Mouse (Mus musculus): ENCODE measurements around the gene Gpatch2. TPM values are rescaled to one million over a fixed set of nuclear protein-coding genes. Genes with fewer than 3 reads are reported as not detected.

The Gpatch2 gene
- polyA plus RNA-seq, 1 experiment from 2014 or later = 12.2 TPM

DNA sequence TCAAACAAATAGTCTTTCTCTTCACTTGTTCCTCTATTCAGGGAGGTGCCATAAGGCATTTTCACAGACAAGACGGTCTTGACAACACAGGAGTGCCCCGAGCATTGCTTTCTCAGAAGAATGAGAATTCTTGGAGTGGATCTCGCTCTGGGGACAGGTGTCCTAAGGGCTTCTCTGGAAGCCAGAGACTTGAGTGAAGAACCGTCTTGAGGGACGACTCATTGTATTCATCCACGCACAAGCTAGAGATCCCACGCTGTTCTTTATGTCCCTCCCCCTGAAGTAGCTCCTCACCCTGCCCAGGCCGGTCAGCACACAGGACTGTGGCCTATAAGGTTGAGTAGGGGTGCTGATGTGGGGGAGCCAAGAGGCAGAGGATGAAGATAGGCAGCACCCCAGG, 141.6 kb downstream of the Gpatch2 start:
- H3K9ac ChIP-seq (ENCODE audit: low read length) = no peak overlapping the region
- no peaks in the 10 kb centered on the region for H3K9me3 ChIP-seq (replicated peaks; ENCODE audit: control insufficient read depth, low read length)
- DNase-seq (ENCODE audit: low spot score) (no peak), ATAC-seq (no peak)
- H3K4me3 ChIP-seq (ENCODE audit: low read depth, low read length) = no peak overlapping the region
- peaks cover 6% of the 10 kb centered on the region for H3K4me1 ChIP-seq (ENCODE audit: control insufficient read depth, insufficient read depth, low read length)
- H3K27ac ChIP-seq (ENCODE audit: low read depth, low read length) = no peak overlapping the region
- WGBS = 87% methylated on average over 8 of the region's 8 CpGs
- H3K27me3 ChIP-seq (replicated peaks; ENCODE audit: control insufficient read depth, insufficient read depth, low read length) = no peaks in the 10 kb centered on the region
- no peaks in the 10 kb centered on the region for H3K36me3 ChIP-seq (ENCODE audit: control insufficient read depth, insufficient read depth, low read length)
- no peak overlapping the region for H3K4me2 ChIP-seq (ENCODE audit: low read length)

DNA sequence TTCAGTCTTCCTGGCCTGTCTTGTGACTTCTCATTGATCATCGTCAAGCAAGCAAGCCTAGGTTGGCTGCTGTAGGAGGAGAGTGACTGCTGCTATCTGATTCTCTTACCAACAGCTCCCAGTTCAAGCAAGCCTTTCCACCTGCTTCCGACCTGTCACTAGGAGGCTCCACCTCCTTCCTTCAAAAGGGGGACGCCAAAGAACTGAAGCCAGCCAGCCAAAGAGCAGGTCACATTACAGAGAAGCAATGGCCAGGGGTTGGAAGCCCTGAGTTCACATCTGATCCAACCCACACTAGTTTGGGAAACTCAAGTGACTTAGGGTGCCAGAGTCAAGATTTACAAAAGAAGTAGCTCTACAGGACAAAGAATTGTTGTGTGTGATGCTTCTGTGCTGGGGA, 144.9 kb downstream of the Gpatch2 start:
- H3K4me2 ChIP-seq (ENCODE audit: low read length) = no peak overlapping the region
- no peaks in the 10 kb centered on the region for H3K27me3 ChIP-seq (replicated peaks; ENCODE audit: control insufficient read depth, insufficient read depth, low read length)
- H3K36me3 ChIP-seq (ENCODE audit: control insufficient read depth, insufficient read depth, low read length) = no peaks in the 10 kb centered on the region
- ATAC-seq (no peak), DNase-seq (ENCODE audit: low spot score) (no peak)
- H3K4me3 ChIP-seq (ENCODE audit: low read depth, low read length) = no peak overlapping the region
- WGBS = 40% methylated on average over 3 of the region's 3 CpGs
- H3K9me3 ChIP-seq (replicated peaks; ENCODE audit: control insufficient read depth, low read length) = no peaks in the 10 kb centered on the region
- H3K4me1 ChIP-seq (ENCODE audit: control insufficient read depth, insufficient read depth, low read length) = peaks cover 6% of the 10 kb centered on the region
- no peak overlapping the region for H3K27ac ChIP-seq (ENCODE audit: low read depth, low read length)
- no peak overlapping the region for H3K9ac ChIP-seq (ENCODE audit: low read length)

DNA sequence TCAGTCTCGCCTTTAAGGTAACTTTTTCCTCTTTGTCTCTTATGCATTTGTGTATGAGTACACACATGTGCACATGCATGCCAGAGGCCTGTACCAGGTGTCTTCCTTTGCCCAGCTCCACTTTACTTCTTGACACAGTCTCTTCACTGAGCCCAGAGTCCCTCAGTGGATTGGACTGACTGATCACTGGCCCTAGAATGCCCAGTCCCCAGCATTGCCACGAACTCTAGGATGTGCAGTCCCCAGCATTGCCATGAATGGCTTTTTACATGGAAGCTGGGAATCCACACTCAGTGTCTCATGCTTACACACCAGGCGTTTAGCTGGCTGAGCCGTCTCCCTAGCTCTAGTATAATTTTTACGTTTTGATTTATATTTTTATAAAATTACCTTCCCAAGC, 147.2 kb downstream of the Gpatch2 start:
- no peaks in the 10 kb centered on the region for H3K27me3 ChIP-seq (replicated peaks; ENCODE audit: control insufficient read depth, insufficient read depth, low read length)
- H3K4me1 ChIP-seq (ENCODE audit: control insufficient read depth, insufficient read depth, low read length) = no peaks in the 10 kb centered on the region; the same call in 1 of the 2 replicates
- WGBS = 95% methylated on average over 5 of the region's 5 CpGs
- H3K27ac ChIP-seq (ENCODE audit: low read depth, low read length) = no peak overlapping the region
- H3K36me3 ChIP-seq (ENCODE audit: control insufficient read depth, insufficient read depth, low read length) = no peaks in the 10 kb centered on the region
- no peak overlapping the region for H3K9ac ChIP-seq (ENCODE audit: low read length)
- ATAC-seq = no peak
- no peak overlapping the region for H3K4me2 ChIP-seq (ENCODE audit: low read length)
- H3K4me3 ChIP-seq (ENCODE audit: low read depth, low read length) = no peak overlapping the region
- DNase-seq (ENCODE audit: low spot score) = no peak
- no peaks in the 10 kb centered on the region for H3K9me3 ChIP-seq (replicated peaks; ENCODE audit: control insufficient read depth, low read length)

DNA sequence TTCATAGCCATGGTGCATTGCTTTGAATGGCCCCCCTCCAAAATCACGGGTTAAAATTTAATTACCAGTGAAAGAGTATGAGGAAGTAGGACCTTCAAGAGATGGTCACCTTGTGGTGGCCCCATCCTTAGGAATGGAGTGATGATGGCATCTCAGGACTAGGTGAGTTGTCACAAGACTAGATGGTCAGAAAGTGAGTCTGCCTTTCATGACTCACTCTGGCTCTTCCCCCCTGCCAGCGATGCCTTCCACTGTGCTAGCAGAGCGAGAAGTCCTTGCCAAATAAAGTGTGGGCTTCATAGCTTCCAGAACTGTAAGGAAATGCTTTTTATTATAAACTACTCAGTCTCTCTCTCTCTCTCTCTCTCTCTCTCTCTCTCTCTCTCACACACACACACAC, 150.1 kb downstream of the Gpatch2 start:
- no peaks in the 10 kb centered on the region for H3K36me3 ChIP-seq (ENCODE audit: control insufficient read depth, insufficient read depth, low read length)
- no peak overlapping the region for H3K4me3 ChIP-seq (ENCODE audit: low read depth, low read length)
- no peak overlapping the region for H3K9ac ChIP-seq (ENCODE audit: low read length)
- no peaks in the 10 kb centered on the region for H3K9me3 ChIP-seq (replicated peaks; ENCODE audit: control insufficient read depth, low read length)
- no peaks in the 10 kb centered on the region for H3K27me3 ChIP-seq (replicated peaks; ENCODE audit: control insufficient read depth, insufficient read depth, low read length)
- DNase-seq (ENCODE audit: low spot score) (no peak), ATAC-seq (no peak)
- H3K27ac ChIP-seq (ENCODE audit: low read depth, low read length) = no peak overlapping the region
- no peaks in the 10 kb centered on the region; the same call in 1 of the 2 replicates for H3K4me1 ChIP-seq (ENCODE audit: control insufficient read depth, insufficient read depth, low read length)
- no peak overlapping the region for H3K4me2 ChIP-seq (ENCODE audit: low read length)
- 90% methylated on average over 3 of the region's 3 CpGs for WGBS

DNA sequence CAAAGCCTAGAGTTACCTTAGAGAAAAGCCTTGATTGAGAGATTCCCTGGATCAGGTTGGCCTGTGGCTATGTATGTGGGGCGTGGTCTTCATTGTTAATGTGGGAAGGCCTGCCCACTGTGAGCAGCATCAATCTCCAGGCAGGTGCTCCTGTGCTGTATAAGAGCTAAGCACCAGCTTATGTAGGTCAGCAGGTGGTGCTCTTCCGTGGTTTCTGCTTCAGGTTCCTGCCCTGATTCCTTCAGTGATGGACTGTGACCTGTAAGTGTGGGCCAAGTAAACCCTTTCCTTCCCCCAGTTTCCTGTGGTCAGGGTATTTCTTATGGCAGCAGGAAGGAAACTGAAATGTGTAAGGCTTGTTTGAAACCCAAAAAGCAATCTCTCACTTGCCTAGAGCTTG, 151.5 kb downstream of the Gpatch2 start:
- Histone ChIP-seq H3K9me3 (replicated peaks; ENCODE audit: control insufficient read depth, low read length) (no peaks in the 10 kb centered on the region), H3K4me3 (ENCODE audit: low read depth, low read length) (no peak overlapping the region), H3K27me3 (replicated peaks; ENCODE audit: control insufficient read depth, insufficient read depth, low read length) (no peaks in the 10 kb centered on the region), H3K9ac (ENCODE audit: low read length) (no peak overlapping the region), H3K36me3 (ENCODE audit: control insufficient read depth, insufficient read depth, low read length) (no peaks in the 10 kb centered on the region), H3K4me1 (ENCODE audit: control insufficient read depth, insufficient read depth, low read length) (no peaks in the 10 kb centered on the region), H3K27ac (ENCODE audit: low read depth, low read length) (no peak overlapping the region), H3K4me2 (ENCODE audit: low read length) (no peak overlapping the region)
- no peak for ATAC-seq
- 43% methylated on average over 2 of the region's 2 CpGs for WGBS
- DNase-seq (ENCODE audit: low spot score) = no peak

DNA sequence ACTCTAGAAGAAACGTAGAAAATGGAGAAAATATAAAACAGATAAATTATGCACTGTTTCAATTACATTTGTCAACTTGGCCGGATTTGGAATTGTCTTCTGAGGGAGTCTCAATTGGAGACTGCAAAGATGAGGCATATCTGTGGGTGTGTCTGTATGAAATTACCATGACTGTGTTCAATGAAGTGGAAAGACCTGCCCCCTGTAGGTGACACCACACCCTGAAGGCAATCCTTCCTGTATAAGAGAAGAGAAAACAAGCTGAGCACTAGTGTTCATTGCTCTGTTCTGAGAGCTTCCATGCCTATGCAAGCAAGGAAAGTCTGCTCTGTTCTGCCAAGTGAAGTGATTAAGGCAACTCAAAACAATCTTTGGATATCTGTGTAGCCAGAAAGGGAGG, 153.7 kb downstream of the Gpatch2 start:
- ATAC-seq = no peak
- Histone ChIP-seq H3K4me1 (ENCODE audit: control insufficient read depth, insufficient read depth, low read length) (no peaks in the 10 kb centered on the region), H3K36me3 (ENCODE audit: control insufficient read depth, insufficient read depth, low read length) (no peaks in the 10 kb centered on the region), H3K27me3 (replicated peaks; ENCODE audit: control insufficient read depth, insufficient read depth, low read length) (no peaks in the 10 kb centered on the region), H3K27ac (ENCODE audit: low read depth, low read length) (no peak overlapping the region), H3K9ac (ENCODE audit: low read length) (no peak overlapping the region), H3K4me3 (ENCODE audit: low read depth, low read length) (no peak overlapping the region), H3K9me3 (replicated peaks; ENCODE audit: control insufficient read depth, low read length) (no peaks in the 10 kb centered on the region), H3K4me2 (ENCODE audit: low read length) (no peak overlapping the region)
- no peak for DNase-seq (ENCODE audit: low spot score)
- WGBS = 85% methylated on average over 2 of the region's 2 CpGs

DNA sequence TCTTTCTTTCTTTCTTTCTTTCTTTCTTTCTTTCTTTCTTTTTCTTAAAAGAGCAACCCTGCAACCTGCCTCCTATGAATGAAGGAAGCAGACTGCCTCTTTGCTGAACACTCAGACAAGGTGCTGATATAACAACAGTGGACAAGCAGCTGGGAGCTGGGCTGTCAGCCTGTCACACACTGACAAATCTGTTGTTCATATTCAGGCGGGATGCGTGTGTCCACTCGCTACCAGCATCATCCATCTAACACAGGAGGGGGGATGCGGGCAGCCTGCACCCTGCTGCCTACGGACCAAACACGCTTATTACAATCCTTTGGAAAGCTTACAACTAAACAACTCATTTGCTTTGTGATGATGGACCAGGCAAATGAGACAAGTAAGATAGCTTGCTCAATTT, 158.2 kb downstream of the Gpatch2 start:
- H3K36me3 ChIP-seq (ENCODE audit: control insufficient read depth, insufficient read depth, low read length) = no peaks in the 10 kb centered on the region
- H3K9me3 ChIP-seq (replicated peaks; ENCODE audit: control insufficient read depth, low read length) = no peaks in the 10 kb centered on the region
- H3K27me3 ChIP-seq (replicated peaks; ENCODE audit: control insufficient read depth, insufficient read depth, low read length) = no peaks in the 10 kb centered on the region
- ATAC-seq = no peak
- H3K4me2 ChIP-seq (ENCODE audit: low read length) = no peak overlapping the region
- WGBS = 81% methylated on average over 6 of the region's 6 CpGs
- peaks cover 6% of the 10 kb centered on the region; the same call in 1 of the 2 replicates for H3K4me1 ChIP-seq (ENCODE audit: control insufficient read depth, insufficient read depth, low read length)
- no peak overlapping the region for H3K9ac ChIP-seq (ENCODE audit: low read length)
- no peak for DNase-seq (ENCODE audit: low spot score)
- no peak overlapping the region for H3K4me3 ChIP-seq (ENCODE audit: low read depth, low read length)
- no peak overlapping the region for H3K27ac ChIP-seq (ENCODE audit: low read depth, low read length)

DNA sequence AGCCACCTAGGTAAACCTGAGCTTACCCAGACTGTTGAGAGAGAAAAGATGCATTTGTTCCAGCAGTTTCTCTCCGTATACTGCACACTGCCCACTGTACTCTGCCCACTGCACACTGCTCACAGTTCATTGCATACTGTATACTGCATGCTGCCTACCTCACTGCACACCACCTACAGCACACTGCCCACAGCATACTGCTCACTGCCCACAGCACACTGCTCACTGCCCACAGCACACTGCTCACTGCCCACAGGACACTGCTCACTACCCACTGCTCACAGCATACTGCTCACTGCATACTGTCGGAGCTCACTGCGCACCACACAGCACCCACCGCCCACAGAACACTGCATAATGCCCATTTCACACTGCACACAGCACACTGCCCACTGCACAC, 159.1 kb downstream of the Gpatch2 start:
- Histone ChIP-seq H3K27me3 (replicated peaks; ENCODE audit: control insufficient read depth, insufficient read depth, low read length) (no peaks in the 10 kb centered on the region), H3K4me2 (ENCODE audit: low read length) (no peak overlapping the region), H3K4me3 (ENCODE audit: low read depth, low read length) (no peak overlapping the region), H3K9me3 (replicated peaks; ENCODE audit: control insufficient read depth, low read length) (no peaks in the 10 kb centered on the region), H3K9ac (ENCODE audit: low read length) (no peak overlapping the region), H3K36me3 (ENCODE audit: control insufficient read depth, insufficient read depth, low read length) (no peaks in the 10 kb centered on the region), H3K4me1 (ENCODE audit: control insufficient read depth, insufficient read depth, low read length) (peaks cover 6% of the 10 kb centered on the region; the same call in 1 of the 2 replicates), H3K27ac (ENCODE audit: low read depth, low read length) (no peak overlapping the region)
- WGBS = 94% methylated on average over 4 of the region's 4 CpGs
- ATAC-seq (no peak), DNase-seq (ENCODE audit: low spot score) (no peak)

DNA sequence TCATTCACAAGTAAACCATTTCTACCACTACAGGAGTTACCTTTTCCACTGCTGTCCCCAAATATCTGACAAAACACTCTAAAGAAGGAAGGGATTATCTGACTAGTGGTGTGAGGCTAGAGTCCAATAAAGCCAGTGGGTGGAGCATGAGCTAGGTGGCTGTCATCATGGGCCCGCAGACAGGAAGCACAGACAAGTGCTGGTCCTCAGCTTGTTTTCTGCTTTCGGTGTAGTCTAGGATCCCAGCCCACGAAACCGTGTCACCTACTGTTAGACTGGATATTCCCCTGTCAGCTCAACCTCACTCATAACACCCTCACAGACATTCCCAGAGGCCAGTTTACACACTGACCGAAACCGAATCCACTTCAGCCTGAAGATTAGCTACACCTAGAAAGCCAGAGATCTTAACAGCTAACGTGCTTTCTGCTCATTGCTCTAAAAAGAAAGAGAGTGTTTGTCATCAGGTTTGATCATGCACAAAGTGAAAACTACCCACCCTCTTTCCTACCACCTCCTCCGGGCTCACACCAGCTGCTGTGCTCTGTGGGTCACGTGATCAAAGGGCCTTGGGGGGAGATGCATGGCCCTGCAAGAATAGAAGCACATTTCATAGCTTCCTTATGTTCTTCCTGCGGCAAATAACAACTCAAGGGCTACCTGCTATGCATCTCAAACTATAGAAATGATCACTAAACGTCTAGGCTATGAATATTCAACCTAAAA, 161.8 kb downstream of the Gpatch2 start:
- Histone ChIP-seq H3K4me2 (ENCODE audit: low read length) (no peak overlapping the region), H3K9me3 (replicated peaks; ENCODE audit: control insufficient read depth, low read length) (no peaks in the 10 kb centered on the region), H3K4me3 (ENCODE audit: low read depth, low read length) (no peak overlapping the region), H3K27ac (ENCODE audit: low read depth, low read length) (no peak overlapping the region), H3K9ac (ENCODE audit: low read length) (no peak overlapping the region), H3K27me3 (replicated peaks; ENCODE audit: control insufficient read depth, insufficient read depth, low read length) (no peaks in the 10 kb centered on the region), H3K36me3 (ENCODE audit: control insufficient read depth, insufficient read depth, low read length) (no peaks in the 10 kb centered on the region), H3K4me1 (ENCODE audit: control insufficient read depth, insufficient read depth, low read length) (peaks cover 6% of the 10 kb centered on the region; the same call in 1 of the 2 replicates)
- ATAC-seq (no peak), DNase-seq (ENCODE audit: low spot score) (no peak)
- WGBS = 79% methylated on average over 11 of the region's 11 CpGs
